Mouse (Mus musculus) kidney, adult 8-10 months (tissue): ENCODE data around the gene Apela.

Experiments
- DNase-seq, 2 experiments: peaks; one replicate each; pipeline ENCODE4 v3.0.0; 2022

Apela gene

GRCm38 (mm10) chr8:65037117-65037533, at the start of gene Apela:
Apela (minus strand) TSS chr8:65037336.
- peak; percentile 61 to 77 for DNase-seq

- DNase-seq = no peak
Observed at GRCm38 (mm10) chr8:65085680-65086079, 48.5 kb upstream of the Apela start.

GRCm38 (mm10) chr8:65080731-65081130, 43.6 kb upstream of the Apela start:
- DNase-seq = no peak

- no peak for DNase-seq
Observed at GRCm38 (mm10) chr8:65074733-65075132, 37.6 kb upstream of the Apela start, which contains the start of gene Gm10663. Gm10663 (plus strand) TSS chr8:65075033.

GRCm38 (mm10) chr8:65070996-65071395, 33.9 kb upstream of the Apela start:
- DNase-seq = no peak

GRCm38 (mm10) chr8:65068473-65068819, 31.3 kb upstream of the Apela start:
- no peak for DNase-seq

- DNase-seq = no peak
Observed at GRCm38 (mm10) chr8:65067694-65068472, 30.7 kb upstream of the Apela start.

- no peak for DNase-seq
Observed at GRCm38 (mm10) chr8:65067031-65067430, 29.9 kb upstream of the Apela start.

GRCm38 (mm10) chr8:65065622-65066021, 28.5 kb upstream of the Apela start:
- DNase-seq = no peak

GRCm38 (mm10) chr8:65064071-65064470, 26.9 kb upstream of the Apela start:
- no peak for DNase-seq

- DNase-seq = no peak
Observed at GRCm38 (mm10) chr8:65062195-65062594, 25.1 kb upstream of the Apela start.

GRCm38 (mm10) chr8:65056722-65057121, 19.6 kb upstream of the Apela start:
- no peak for DNase-seq

- DNase-seq = no peak
Observed at GRCm38 (mm10) chr8:65053968-65054367, 16.8 kb upstream of the Apela start.

- no peak for DNase-seq
Observed at GRCm38 (mm10) chr8:65053554-65053953, 16.4 kb upstream of the Apela start.

GRCm38 (mm10) chr8:65047801-65048200, 10.7 kb upstream of the Apela start:
- no peak for DNase-seq

GRCm38 (mm10) chr8:65047193-65047592, 10.1 kb upstream of the Apela start:
- no peak for DNase-seq

GRCm38 (mm10) chr8:65046565-65046964, 9.4 kb upstream of the Apela start:
- no peak for DNase-seq

GRCm38 (mm10) chr8:65034136-65034535, 3.0 kb downstream of the Apela start:
- no peak for DNase-seq

- DNase-seq = no peak
Observed at GRCm38 (mm10) chr8:65033056-65033455, 4.1 kb downstream of the Apela start.

GRCm38 (mm10) chr8:65032107-65032506, 5.0 kb downstream of the Apela start:
- no peak for DNase-seq

- DNase-seq = no peak
Observed at GRCm38 (mm10) chr8:65030735-65031485, 6.2 kb downstream of the Apela start.

- peak in 1 of 2 experiments; percentile 64 for DNase-seq
Observed at GRCm38 (mm10) chr8:65029776-65030175, 7.4 kb downstream of the Apela start.

GRCm38 (mm10) chr8:65028959-65029686, 8.0 kb downstream of the Apela start:
- peak in 1 of 2 experiments; percentile 23 for DNase-seq
